Mouse (Mus musculus) thymus, adult 2 months (tissue): ENCODE measurements around the gene Cped1.

ENCODE experiments used
- CTCF ChIP-seq: fragments of 200-500 bp; IDR thresholded peaks from 2 replicates; pipeline ENCODE4 v1.5.1; 2012; ENCODE audit warnings: mild to moderate bottlenecking, control low read depth, low read length, moderate library complexity, borderline replicate concordance; ENCODE audit not compliant: control insufficient read depth, poor library complexity, insufficient read depth; ENCODE audit errors: extremely low read depth
- POLR2A ChIP-seq: fragments of 200-500 bp; IDR thresholded peaks from 2 replicates; pipeline ENCODE4 v1.6.1; 2012; ENCODE audit warnings: mild to moderate bottlenecking, low read length, control low read depth, moderate library complexity; ENCODE audit not compliant: control insufficient read depth, poor library complexity, insufficient read depth; ENCODE audit errors: extremely low read depth

- TF ChIP-seq CTCF (no peak), POLR2A (no peak)
These were observed 116.2 kb downstream of the Cped1 start for GRCm38 (mm10) chr6:22101939-22102338.
